Mouse (Mus musculus) hindbrain, embryonic 11.5 days (tissue): ENCODE results near the gene Akr1b7. TPM values are rescaled to one million over a fixed set of nuclear protein-coding genes. Genes with fewer than 3 reads are reported as not detected.
"Not testable (repeated sequence)": the region's sequence is repeated elsewhere in the genome, so short reads cannot be mapped to it uniquely, and the experiment has no call there.

ENCODE experiments used
- ATAC-seq: fragments of 200-750 bp; cut with Nextera tagmentation; 2 replicates; pipeline ENCODE4 v1.8.0; 2017; ENCODE audit warnings: mild to moderate bottlenecking, moderate TSS enrichment, moderate library complexity; ENCODE audit not compliant: low FRiP score
- DNase-seq: peaks from one replicate; pipeline ENCODE4 v3.0.0-alpha.2; 2015; ENCODE audit warnings: low spot score
- H3K27ac ChIP-seq: fragments of 300-500 bp; sonication (generic); 2 replicates; pipeline ENCODE4 v1.5.1; 2014; ENCODE audit warnings: mild to moderate bottlenecking, low read depth, low read length
- H3K27me3 ChIP-seq: fragments of 300-500 bp; sonication (generic); 2 replicates; pipeline ENCODE4 v1.6.1; 2014; ENCODE audit warnings: mild to moderate bottlenecking, low read length, moderate library complexity, mixed read lengths; ENCODE audit not compliant: control insufficient read depth, insufficient read depth
- H3K36me3 ChIP-seq: fragments of 300-500 bp; sonication (generic); 2 replicates; pipeline ENCODE4 v1.6.1; 2014; ENCODE audit warnings: mild to moderate bottlenecking, low read length, moderate library complexity, mixed read lengths; ENCODE audit not compliant: control insufficient read depth, insufficient read depth
- H3K4me1 ChIP-seq: fragments of 300-500 bp; sonication (generic); replicated peaks from 2 replicates; pipeline ENCODE4 v1.6.1; 2014; ENCODE audit warnings: low read length, mixed read lengths; ENCODE audit not compliant: control insufficient read depth, insufficient read depth
- H3K4me2 ChIP-seq: fragments of 300-500 bp; sonication (generic); replicated peaks from 2 replicates; pipeline ENCODE4 v1.6.1; 2014; ENCODE audit warnings: mild to moderate bottlenecking, low read depth, low read length
- H3K4me3 ChIP-seq: fragments of 300-500 bp; sonication (generic); 2 replicates; pipeline ENCODE4 v1.5.1; 2014; ENCODE audit warnings: low read depth, low read length
- H3K9ac ChIP-seq: fragments of 300-500 bp; sonication (generic); 2 replicates; pipeline ENCODE4 v1.6.1; 2014; ENCODE audit warnings: low read depth, low read length
- H3K9me3 ChIP-seq: fragments of 300-500 bp; sonication (generic); 2 replicates; pipeline ENCODE4 v1.6.1; 2016; ENCODE audit warnings: low read length; ENCODE audit not compliant: control insufficient read depth
- WGBS: fragments of 180-500 bp; shearing (Covaris S2); extraction: QIAGEN DNeasy Blood & Tissue Kit; methylation state at CpG from one replicate; pipeline ENCODE4 v1.1.7; 2014; 5-methylcytosine and 5-hydroxymethylcytosine counted together
- polyA plus RNA-seq: library from polyadenylated mRNA; unstranded; fragments of >200 nt; fragmentation: Nextera tagmentation; extraction: Ambion mirVana; gene quantifications from 2 replicates; pipeline ENCODE4 v1.2.1, GENCODE M21; 2014

The Akr1b7 gene
- polyA plus RNA-seq, 1 experiment from 2014 or later: not detected

DNA sequence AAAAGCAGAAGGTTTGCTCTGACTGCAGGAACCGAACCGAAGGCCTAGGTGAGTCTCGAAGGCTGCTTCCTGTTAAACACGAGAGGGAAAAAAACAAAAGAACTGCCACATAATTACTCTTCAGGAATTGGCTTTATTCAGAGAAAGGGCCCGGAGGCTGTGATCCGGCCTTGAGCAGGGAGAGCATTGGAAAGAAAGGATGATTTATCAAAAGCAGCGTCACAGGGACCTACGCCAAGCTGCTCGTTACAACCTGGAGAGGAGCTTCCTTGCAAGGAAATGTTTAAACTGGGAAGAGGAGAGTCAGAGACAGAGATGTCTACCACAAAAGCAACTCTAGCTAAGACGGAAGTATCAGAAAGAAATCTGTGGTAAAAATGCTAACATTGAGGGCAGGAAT lies 4.7 kb upstream of the Akr1b7 start:
- Histone ChIP-seq H3K9me3 (no peaks in the 10 kb centered on the region), H3K27ac (no peak overlapping the region), H3K27me3 (no peaks in the 10 kb centered on the region), H3K9ac (no peak overlapping the region), H3K4me3 (no peak overlapping the region), H3K4me2 (no peak overlapping the region), H3K4me1 (no peaks in the 10 kb centered on the region), H3K36me3 (no peaks in the 10 kb centered on the region)
- DNase-seq (no peak), ATAC-seq (no peak)
- WGBS: 87% methylated on average over 10 of the region's 10 CpGs

DNA sequence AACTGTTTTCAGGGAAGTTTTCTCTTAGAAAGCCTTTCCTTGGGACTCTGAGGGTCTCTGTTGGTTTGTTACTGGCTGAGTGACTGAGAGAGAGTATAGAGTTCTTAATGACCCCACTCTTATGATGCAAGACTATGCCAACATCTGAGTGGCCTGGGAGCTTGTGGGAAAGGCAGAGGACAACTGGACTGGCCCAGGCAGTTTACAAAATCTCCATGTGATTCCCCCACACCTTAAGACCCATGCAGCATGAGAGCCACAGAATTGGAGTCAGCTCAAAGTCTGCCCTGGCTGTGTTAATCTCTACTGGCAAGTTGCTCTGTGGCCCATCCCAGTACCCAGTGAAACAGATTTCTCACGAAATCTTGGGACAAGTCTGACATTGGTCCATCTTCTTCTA lies 554 bp downstream of the Akr1b7 start:
- ATAC-seq (no peak), DNase-seq (no peak)

DNA sequence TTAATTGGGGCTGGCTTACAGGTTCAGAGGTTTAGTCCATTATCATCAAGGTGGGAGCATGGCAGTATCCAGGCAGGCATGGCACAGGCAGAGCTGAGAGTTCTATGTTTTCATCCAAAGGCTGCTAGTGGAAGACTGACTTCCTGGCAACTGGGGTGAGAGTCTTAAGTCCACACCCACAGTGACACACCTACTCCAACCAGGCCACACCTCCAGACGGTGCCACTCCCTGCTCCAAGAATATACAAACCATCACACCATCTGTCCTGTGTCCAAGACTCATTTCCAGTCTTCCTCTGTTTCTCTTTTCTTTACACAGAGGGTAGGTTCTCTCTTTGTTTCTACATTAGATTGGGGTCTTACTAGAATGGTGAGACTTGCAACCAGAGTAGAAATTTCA lies 1.3 kb downstream of the Akr1b7 start:
- H3K9me3 ChIP-seq, DNase-seq, ATAC-seq, H3K4me3 ChIP-seq, H3K27ac ChIP-seq, H3K4me2 ChIP-seq, H3K27me3 ChIP-seq, H3K36me3 ChIP-seq, H3K4me1 ChIP-seq, H3K9ac ChIP-seq: not testable (repeated sequence)
- WGBS: 80% methylated on average over 1 of the region's 1 CpGs

More for the DNA sequence above, 554 bp downstream of the Akr1b7 start:
- Histone ChIP-seq H3K4me1 (no peaks in the 10 kb centered on the region), H3K4me3 (no peak overlapping the region), H3K9ac (no peak overlapping the region), H3K27ac (no peak overlapping the region), H3K36me3 (no peaks in the 10 kb centered on the region), H3K9me3 (no peaks in the 10 kb centered on the region), H3K27me3 (no peaks in the 10 kb centered on the region), H3K4me2 (no peak overlapping the region)
- WGBS: 80% methylated on average over 1 of the region's 1 CpGs

DNA sequence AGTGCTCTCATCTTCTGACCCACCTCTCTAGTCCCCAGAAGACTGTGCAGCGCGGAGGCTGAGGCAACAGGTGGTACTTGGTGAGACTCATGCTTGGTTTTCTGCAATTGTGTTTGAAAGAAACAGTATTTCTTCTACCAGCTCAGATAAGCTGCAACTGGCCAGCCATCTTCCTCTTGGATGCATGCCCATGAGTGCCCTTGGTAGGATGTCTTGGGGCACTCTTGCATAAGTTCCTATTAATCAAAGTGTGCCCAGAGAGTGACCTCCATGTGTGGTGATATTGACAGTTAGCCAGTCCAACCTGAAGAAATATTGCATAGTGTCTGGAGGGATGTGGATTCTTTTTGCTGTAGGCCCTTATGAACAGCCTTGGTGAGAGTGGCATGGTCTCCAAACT lies 4.4 kb downstream of the Akr1b7 start:
- WGBS: 90% methylated on average over 2 of the region's 2 CpGs
- no peak overlapping the region for H3K27ac ChIP-seq
- no peaks in the 10 kb centered on the region for H3K27me3 ChIP-seq
- no peak overlapping the region for H3K4me3 ChIP-seq
- ATAC-seq: no peak
- DNase-seq: no peak
- H3K4me1 ChIP-seq: no peaks in the 10 kb centered on the region
- H3K36me3 ChIP-seq: no peaks in the 10 kb centered on the region
- no peak overlapping the region for H3K4me2 ChIP-seq
- H3K9ac ChIP-seq: no peak overlapping the region
- no peaks in the 10 kb centered on the region for H3K9me3 ChIP-seq

DNA sequence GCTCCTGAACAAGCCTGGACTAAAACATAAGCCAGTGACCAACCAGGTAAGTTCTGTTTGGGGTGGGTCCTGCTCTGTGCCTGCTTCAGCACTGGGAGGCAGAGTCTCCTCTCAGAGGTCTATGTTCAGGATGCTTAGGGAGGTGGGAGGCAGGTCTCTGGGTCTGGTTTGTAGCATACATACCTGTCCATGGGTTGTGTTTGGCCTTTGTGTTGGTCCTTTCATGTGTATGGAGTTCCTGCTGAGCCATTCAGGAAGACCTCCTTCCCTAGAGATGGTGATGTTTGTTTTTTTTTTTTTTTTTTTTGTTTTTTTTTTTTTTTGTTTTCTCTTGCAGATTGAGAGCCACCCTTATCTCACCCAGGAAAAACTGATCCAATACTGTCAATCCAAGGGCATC lies 6.9 kb downstream of the Akr1b7 start:
- Histone ChIP-seq H3K4me3 (no peak overlapping the region), H3K9me3 (no peaks in the 10 kb centered on the region), H3K4me1 (no peaks in the 10 kb centered on the region), H3K27me3 (no peaks in the 10 kb centered on the region), H3K27ac (no peak overlapping the region), H3K4me2 (no peak overlapping the region), H3K36me3 (no peaks in the 10 kb centered on the region), H3K9ac (no peak overlapping the region)
- ATAC-seq: no peak
- DNase-seq: no peak

DNA sequence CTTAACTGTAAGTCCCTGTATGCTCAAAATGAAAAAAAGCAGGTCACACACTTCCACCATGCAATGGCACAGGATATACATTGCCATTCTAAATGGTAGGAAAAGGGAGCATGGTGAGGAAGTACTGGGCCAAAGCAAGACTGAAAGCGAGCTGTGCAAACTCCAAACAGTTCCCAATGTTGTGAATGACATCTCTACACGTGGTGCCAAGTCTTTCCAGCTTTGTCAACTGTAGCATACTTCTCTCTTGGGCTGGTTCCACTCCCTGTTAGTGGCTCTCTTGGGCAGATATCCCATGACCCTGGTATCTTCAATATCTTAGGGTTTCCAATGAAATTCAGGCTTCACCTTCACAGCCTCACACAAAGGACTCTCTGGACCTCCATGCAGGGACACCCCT lies 26.9 kb downstream of the Akr1b7 start:
- Histone ChIP-seq H3K27me3 (no peaks in the 10 kb centered on the region), H3K9ac (no peak overlapping the region), H3K4me3 (no peak overlapping the region), H3K4me2 (no peak overlapping the region), H3K27ac (no peak overlapping the region), H3K36me3 (no peaks in the 10 kb centered on the region), H3K4me1 (no peaks in the 10 kb centered on the region), H3K9me3 (no peaks in the 10 kb centered on the region)
- DNase-seq (no peak), ATAC-seq (no peak)
- 70% methylated on average over 2 of the region's 2 CpGs for WGBS

DNA sequence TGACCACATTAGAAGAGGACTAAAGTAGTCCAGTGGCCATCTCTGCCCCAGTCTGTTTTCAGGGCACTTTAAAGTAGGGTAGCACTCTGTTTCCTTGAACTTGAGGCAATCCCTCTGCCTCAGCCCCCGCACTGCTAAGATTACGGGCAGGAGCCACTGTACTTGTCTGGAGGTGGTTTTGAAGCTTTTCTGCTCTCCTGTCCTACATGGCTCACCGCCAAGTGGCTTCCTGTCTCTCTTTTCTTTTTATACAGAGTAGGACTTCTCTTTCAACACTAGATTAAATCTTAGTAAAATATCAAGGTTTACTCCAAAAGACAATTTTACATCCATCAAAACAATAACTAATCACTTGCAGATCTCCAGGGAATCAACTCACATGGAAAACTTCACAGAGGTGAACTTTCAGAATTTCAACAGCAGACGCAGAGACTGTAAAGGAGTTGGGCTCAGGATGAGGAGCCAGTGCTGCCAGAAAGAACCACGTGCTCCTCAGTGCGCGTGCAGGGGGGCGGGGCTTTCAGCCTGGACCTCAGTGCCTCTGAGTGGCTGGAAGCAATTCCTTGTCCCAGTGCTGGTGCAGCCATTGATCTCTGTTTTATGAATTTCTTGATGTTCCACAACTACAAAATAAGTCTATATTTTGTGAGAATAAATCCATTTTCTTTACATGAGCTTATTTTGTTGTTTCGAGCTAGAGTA lies 29.6 kb downstream of the Akr1b7 start:
- Histone ChIP-seq H3K27ac (no peak overlapping the region), H3K4me3 (no peak overlapping the region), H3K36me3 (no peaks in the 10 kb centered on the region), H3K9ac (no peak overlapping the region), H3K9me3 (no peaks in the 10 kb centered on the region), H3K4me2 (no peak overlapping the region), H3K4me1 (no peaks in the 10 kb centered on the region), H3K27me3 (no peaks in the 10 kb centered on the region)
- no peak for ATAC-seq
- DNase-seq: no peak
- WGBS: 74% methylated on average over 9 of the region's 9 CpGs

DNA sequence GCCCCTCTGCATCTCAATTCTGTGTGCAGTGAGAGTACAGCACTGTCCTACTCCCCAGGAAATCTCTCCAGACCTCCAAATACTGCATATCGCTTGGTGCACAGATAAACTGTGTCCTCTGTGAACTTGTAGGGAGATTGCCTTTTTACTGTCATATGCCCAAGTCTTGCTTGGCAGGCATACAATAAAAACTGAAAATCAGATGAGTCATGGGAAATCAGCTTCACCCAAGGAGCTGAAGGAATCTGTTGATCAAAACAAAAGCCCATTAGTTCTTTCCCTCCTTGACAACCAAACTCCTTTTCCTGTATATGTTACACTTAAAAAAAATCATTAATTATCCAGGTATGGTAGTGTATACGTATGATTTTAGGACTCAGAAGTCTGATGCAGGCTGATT lies 31.7 kb downstream of the Akr1b7 start:
- DNase-seq (no peak), ATAC-seq (no peak)
- no peaks in the 10 kb centered on the region for H3K9me3 ChIP-seq
- no peak overlapping the region for H3K27ac ChIP-seq
- H3K27me3 ChIP-seq: no peaks in the 10 kb centered on the region
- H3K9ac ChIP-seq: no peak overlapping the region
- H3K4me1 ChIP-seq: no peaks in the 10 kb centered on the region
- 89% methylated on average over 2 of the region's 2 CpGs for WGBS
- no peak overlapping the region for H3K4me2 ChIP-seq
- H3K4me3 ChIP-seq: no peak overlapping the region
- H3K36me3 ChIP-seq: no peaks in the 10 kb centered on the region

DNA sequence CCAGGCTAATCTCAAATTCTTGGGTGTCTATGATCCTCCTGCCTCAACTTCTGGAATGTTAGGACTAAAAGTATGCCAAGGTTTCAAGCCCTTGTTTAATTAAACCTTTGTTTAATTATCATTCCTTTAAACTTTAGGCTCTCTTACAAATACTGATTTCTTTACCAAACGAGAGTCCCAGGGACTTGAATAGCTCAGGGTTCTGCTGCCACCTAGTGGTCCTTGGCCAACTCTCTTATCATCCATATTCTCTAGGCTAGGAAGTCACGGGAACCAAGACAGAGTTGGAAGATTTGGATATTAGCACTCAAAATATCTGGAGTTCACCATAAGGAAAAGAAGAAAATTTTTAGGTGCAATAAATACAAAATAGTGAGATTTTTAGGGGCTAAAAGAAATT lies 35.8 kb downstream of the Akr1b7 start:
- H3K27me3 ChIP-seq: no peaks in the 10 kb centered on the region
- H3K4me3 ChIP-seq: no peak overlapping the region
- ATAC-seq (no peak), DNase-seq (peak; percentile 83)
- no peaks in the 10 kb centered on the region for H3K9me3 ChIP-seq
- H3K4me2 ChIP-seq: no peak overlapping the region
- H3K9ac ChIP-seq: no peak overlapping the region
- WGBS: 9% methylated on average over 2 of the region's 2 CpGs
- no peak overlapping the region for H3K27ac ChIP-seq
- H3K4me1 ChIP-seq: no peaks in the 10 kb centered on the region
- H3K36me3 ChIP-seq: no peaks in the 10 kb centered on the region
